Mouse (Mus musculus) ES-E14 (cell line): ENCODE results near the gene Sertad2.

Experiments used
- CHD2 ChIP-seq: IDR thresholded peaks from 2 replicates; pipeline ENCODE4 v1.6.1; 2014; ENCODE audit warnings: mild to moderate bottlenecking, low read depth, low read length, inconsistent platforms
- HCFC1 ChIP-seq: IDR thresholded peaks from 2 replicates; pipeline ENCODE4 v1.6.1; 2012; ENCODE audit warnings: low read length, inconsistent platforms, borderline replicate concordance; ENCODE audit not compliant: insufficient read depth
- MAFK ChIP-seq: IDR thresholded peaks from 2 replicates; pipeline ENCODE4 v1.6.1; 2014; ENCODE audit warnings: mild to moderate bottlenecking, low read depth, low read length, inconsistent platforms; ENCODE audit not compliant: insufficient read depth

- TF ChIP-seq MAFK (no peak), CHD2 (no peak), HCFC1 (no peak)
Observed at GRCm38 (mm10) chr11:20662811-20663210, 119.8 kb downstream of the Sertad2 start.
